In the genomic region with DNA sequence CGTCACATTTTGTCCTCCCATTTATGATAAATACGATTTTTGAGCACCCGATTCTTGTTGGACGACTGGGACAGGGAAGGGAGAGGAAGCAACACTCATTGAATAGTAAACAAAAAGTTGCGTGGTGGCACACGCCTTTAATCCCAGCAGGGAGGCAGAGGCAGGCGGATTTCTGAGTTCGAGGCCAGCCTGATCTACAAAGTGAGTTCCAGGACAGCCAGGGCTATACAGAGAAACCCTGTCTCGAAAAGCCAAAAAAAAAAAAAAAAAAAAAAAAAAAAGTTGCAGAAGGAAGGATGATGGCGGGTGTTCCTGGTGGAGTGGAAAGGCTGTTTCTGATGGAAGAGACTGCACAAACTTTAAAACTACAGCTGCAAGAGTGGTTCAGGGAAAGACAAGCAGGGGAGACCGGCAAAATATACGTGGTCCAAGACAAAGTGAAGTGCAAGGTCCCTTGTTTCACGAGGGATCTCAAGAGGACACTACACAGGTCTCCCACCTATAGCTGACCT, we compare ENCODE assay signal across 8 mouse cellular contexts. TPM values are rescaled to one million over a fixed set of nuclear protein-coding genes. Genes with fewer than 3 reads are reported as not detected.
A peak's percentile ranks its signal among the peaks of the same experiment; 100 is the strongest.
DNase-seq lines count a peak whose midpoint lies in the region; ATAC-seq and TF ChIP-seq lines count a peak whose summit lies in the region.

No protein-coding gene starts in this region.

- H3K4me1 ChIP-seq in heart, adult 2 months (ENCODE audit: control insufficient read depth, insufficient read depth, low read length) = no peaks in the 10 kb centered on the region
- H3K4me1 ChIP-seq in CH12.LX (ENCODE audit: control insufficient read depth in 1 of 2, insufficient read depth in 2 of 2) = peaks cover 3 to 24% of the 10 kb centered on the region in 2 experiments
- peaks cover 12% of the 10 kb centered on the region; the same call in 1 of the 2 replicates for H3K4me1 ChIP-seq in heart, postnatal 0 days (ENCODE audit: control insufficient read depth, insufficient read depth)

- peak; percentile 1 for ATAC-seq in heart, postnatal 0 days (ENCODE audit: insufficient read depth, low read depth)
- ATAC-seq in megakaryocyte, adult 5-6 weeks (ENCODE audit: poor library complexity, severe bottlenecking) = peak; percentile 15

- in situ Hi-C loops in CH12.LX (cut with MboI; ENCODE audit: low pct_ligation_motif_present, low pct_unique_long_range_greater_than_20kb, low sequenced_read_pairs) = loop anchor here (5.0 kb wide), 1 partner anchor 105 kb away; no protein-coding TSS in a partner anchor

- dilution Hi-C loops in CH12.LX (cut with MboI; ENCODE audit: extremely low pct_ligation_motif_present, extremely low pct_unique_long_range_greater_than_20kb, low sequenced_read_pairs) = no loop called here

- no peak for TF ChIP-seq RAD21 in CH12.LX (IDR thresholded peaks at IDR 0.05; ENCODE audit: low read depth, low read length)

- no peaks in the 10 kb centered on the region for H3K36me3 ChIP-seq in heart, adult 2 months (ENCODE audit: control insufficient read depth, insufficient read depth, low read length)
- peaks cover 9 to 26% of the 10 kb centered on the region in 2 experiments for H3K36me3 ChIP-seq in CH12.LX (replicated peaks in 1 of 2; ENCODE audit: control insufficient read depth in 1 of 2, insufficient read depth in 1 of 2, low read length in 1 of 2)
- H3K36me3 ChIP-seq in heart, postnatal 0 days (replicated peaks; ENCODE audit: control insufficient read depth, insufficient read depth, low read length) = 0 out of 2 replicates have a peak, but pooled peaks cover 3% of the 10 kb centered on the region

- TF ChIP-seq EP300 in heart, adult 2 months (IDR thresholded peaks at IDR 0.05; ENCODE audit: insufficient read depth, low read depth, low read length) = no peak
- TF ChIP-seq EP300 in CH12.LX (IDR thresholded peaks at IDR 0.05; ENCODE audit: low read length) = no peak
- TF ChIP-seq EP300 in heart, postnatal 0 days (IDR thresholded peaks at IDR 0.05; ENCODE audit: low read depth) = no peak

- peak overlapping the region; percentile 30 for H3K4me2 ChIP-seq in CH12.LX (ENCODE audit: insufficient read depth, low read depth, poor library complexity, severe bottlenecking)
- peak overlapping the region; percentile 58 for H3K4me2 ChIP-seq in heart, postnatal 0 days (ENCODE audit: low read depth, low read length)

- H3K9ac ChIP-seq in heart, adult 2 months (ENCODE audit: low read depth, low read length) = peak overlapping the region; percentile 46
- peak overlapping the region; percentile 63 for H3K9ac ChIP-seq in CH12.LX (ENCODE audit: insufficient read depth, low read depth)
- H3K9ac ChIP-seq in heart, postnatal 0 days (replicated peaks; ENCODE audit: low read depth, low read length) = no peak overlapping the region

- no peaks in the 10 kb centered on the region for H3K79me2 ChIP-seq in heart, adult 2 months (replicated peaks; ENCODE audit: control insufficient read depth, insufficient read depth, low read length)
- H3K79me2 ChIP-seq in CH12.LX (replicated peaks; ENCODE audit: control insufficient read depth, extremely low read depth, insufficient read depth, poor library complexity, severe bottlenecking) = 0 out of 2 replicates have a peak, but pooled peaks cover 8% of the 10 kb centered on the region

- no peak for TF ChIP-seq CTCF in heart, adult 2 months (IDR thresholded peaks at IDR 0.05)
- no peak for TF ChIP-seq CTCF in CH12.LX (conservative IDR thresholded peaks at IDR 0.05 in 1 of 2, IDR thresholded peaks at IDR 0.05 in 1 of 2; ENCODE audit: low read depth in 2 of 2, low read length in 2 of 2)
- TF ChIP-seq CTCF in heart, postnatal 0 days (IDR thresholded peaks at IDR 0.05; ENCODE audit: low read depth) = no peak

- peak overlapping the region; percentile 74 for H3K4me3 ChIP-seq in heart, adult 2 months
- peak overlapping the region; percentile 44 to 75 (median 49) for H3K4me3 ChIP-seq in CH12.LX (replicated peaks in 1 of 3; ENCODE audit: low read depth in 2 of 3, low read length in 2 of 3, poor library complexity in 1 of 3)
- peak overlapping the region; percentile 72 for H3K4me3 ChIP-seq in heart, postnatal 0 days (ENCODE audit: low read depth, low read length)

- 20% methylated on average over 13 of the region's 13 CpGs for WGBS in heart, adult 2 months
- 20% methylated on average over 13 of the region's 13 CpGs for WGBS in heart, postnatal 0 days

- DNase-seq in heart, adult 2 months = no peak
- no peak for DNase-seq in heart, adult 18-20 months
- no peak for DNase-seq in CH12.LX (ENCODE audit: extremely low read depth)
- no peak for DNase-seq in heart, postnatal 0 days (ENCODE audit: low spot score)
- DNase-seq in retina, postnatal 1 day = no peak
- DNase-seq in cerebellum, adult 9-10 months = no peak
- DNase-seq in adrenal gland, postnatal 14 days = no peak

- H3K9me3 ChIP-seq in CH12.LX (replicated peaks; ENCODE audit: low read length) = no peaks in the 10 kb centered on the region
- no peaks in the 10 kb centered on the region for H3K9me3 ChIP-seq in heart, postnatal 0 days (replicated peaks; ENCODE audit: control insufficient read depth, low read length)

- intact Hi-C loops in heart, adult 2 months (cut with DNase I) = loop anchor here (1.0 to 5.0 kb wide), 3 partner anchors 46 to 108 kb away; a partner anchor contains a TSS

- TF ChIP-seq POLR2A in heart, adult 2 months (IDR thresholded peaks at IDR 0.05; ENCODE audit: insufficient read depth, low read depth, low read length) = no peak
- no peak for TF ChIP-seq POLR2A in CH12.LX (IDR thresholded peaks at IDR 0.05; ENCODE audit: low read depth, low read length)

- peak overlapping the region; percentile 77 for H3K27ac ChIP-seq in heart, adult 2 months
- H3K27ac ChIP-seq in CH12.LX (ENCODE audit: insufficient read depth, low read depth) = no peak overlapping the region
- H3K27ac ChIP-seq in heart, postnatal 0 days (ENCODE audit: low read depth) = no peak overlapping the region

- no peaks in the 10 kb centered on the region for H3K27me3 ChIP-seq in heart, adult 2 months (ENCODE audit: control insufficient read depth, insufficient read depth, low read length)
- peaks cover 6% of the 10 kb centered on the region for H3K27me3 ChIP-seq in CH12.LX (replicated peaks)
- no peaks in the 10 kb centered on the region for H3K27me3 ChIP-seq in heart, postnatal 0 days (ENCODE audit: control insufficient read depth, insufficient read depth, low read length)

TF ChIP-seq in CH12.LX, 34 proteins besides CTCF, POLR2A, EP300 and RAD21:
- no peak for TF ChIP-seq MYC (IDR thresholded peaks at IDR 0.05; ENCODE audit: low read depth, low read length)
- TF ChIP-seq ZNF384 (IDR thresholded peaks at IDR 0.05; ENCODE audit: low read depth, low read length) = peak; percentile 86
- TF ChIP-seq CHD2 (IDR thresholded peaks at IDR 0.05; ENCODE audit: low read length) = no peak

RNA-seq across cellular contexts. Expression of a gene that starts 0.6 kb away (rescaled TPM):
- 10 to 100 TPM; 17.4 to 25.2 TPM for total RNA-seq in heart, adult 2 months (2021)
- polyA plus RNA-seq in heart, adult 2 months (2012; rRNA removed) = 13.8 and 17.5 TPM in 2 replicates
- 10 to 100 TPM; 23.4 to 25.1 TPM for total RNA-seq in heart, adult 18-20 months (2021)
- total RNA-seq in CH12.LX (2012; rRNA removed) (96.3 and 112 TPM in 2 replicates), CH12.LX (2014; rRNA removed) (59.5 and 61.6 TPM in 2 replicates)
- 70.3 and 80.0 TPM in 2 replicates for polyA plus RNA-seq in CH12.LX (2012; ENCODE audit: insufficient read length, low read depth)
- 23.6 and 25.2 TPM in 2 replicates for total RNA-seq in heart, postnatal 0 days (2014; rRNA removed; ENCODE audit: low replicate concordance)
- 45.1 and 46.7 TPM in 2 replicates for polyA plus RNA-seq in heart, postnatal 0 days (2015; fragmentation: Nextera tagmentation; extraction: Ambion mirVana)
- 17.5 and 21.1 TPM in 2 replicates for total RNA-seq in megakaryocyte, adult 5-6 weeks (2015)
- total RNA-seq in megakaryocyte, adult 5-6 weeks (2017) = 23.9 and 37.3 TPM in 2 replicates
- 48.6 and 49.9 TPM in 2 replicates for total RNA-seq in adrenal gland, postnatal 14 days (2021)

RNA-seq across cellular contexts. Expression of a gene that starts 11.0 kb away (rescaled TPM):
- 1 to 10 TPM in 1 of 2 experiments, under 1 TPM in 1; 0.93 to 2.1 TPM for total RNA-seq in heart, adult 2 months (2021)
- polyA plus RNA-seq in heart, adult 2 months (2012; rRNA removed) = 0.70 and 2.5 TPM in 2 replicates
- 1 to 10 TPM in 1 of 2 experiments, under 1 TPM in 1; 0.79 to 2.2 TPM for total RNA-seq in heart, adult 18-20 months (2021)
- 0.08 TPM in 2 replicates for total RNA-seq in CH12.LX (2012; rRNA removed)
- total RNA-seq in CH12.LX (2014; rRNA removed) = not detected in 2 replicates
- polyA plus RNA-seq in CH12.LX (2012; ENCODE audit: insufficient read length, low read depth) = 0.19 and 0.31 TPM in 2 replicates
- 0.39 TPM in 1 of 2 replicates, not detected in the other for total RNA-seq in heart, postnatal 0 days (2014; rRNA removed; ENCODE audit: low replicate concordance)
- 1.2 and 1.3 TPM in 2 replicates for polyA plus RNA-seq in heart, postnatal 0 days (2015; fragmentation: Nextera tagmentation; extraction: Ambion mirVana)
- total RNA-seq in megakaryocyte, adult 5-6 weeks (2015) = 0.07 TPM in 1 of 2 replicates, not detected in the other
- 0.16 and 0.29 TPM in 2 replicates for total RNA-seq in megakaryocyte, adult 5-6 weeks (2017)
- 0.37 TPM in 1 of 2 replicates, not detected in the other for total RNA-seq in adrenal gland, postnatal 14 days (2021)

RNA-seq across cellular contexts. Expression of a gene that starts 26.8 kb away (rescaled TPM):
- total RNA-seq in heart, adult 2 months (2021) = 10 to 100 TPM; 12.9 to 13.0 TPM
- polyA plus RNA-seq in heart, adult 2 months (2012; rRNA removed) = 21.3 and 22.0 TPM in 2 replicates
- total RNA-seq in heart, adult 18-20 months (2021) = 10 to 100 TPM; 16.7 to 17.4 TPM
- total RNA-seq in CH12.LX (2012; rRNA removed) = 38.5 and 42.9 TPM in 2 replicates
- 54.3 and 56.2 TPM in 2 replicates for total RNA-seq in CH12.LX (2014; rRNA removed)
- polyA plus RNA-seq in CH12.LX (2012; ENCODE audit: insufficient read length, low read depth) = 32.5 and 36.3 TPM in 2 replicates
- total RNA-seq in heart, postnatal 0 days (2014; rRNA removed; ENCODE audit: low replicate concordance) = 20.9 and 27.3 TPM in 2 replicates
- polyA plus RNA-seq in heart, postnatal 0 days (2015; fragmentation: Nextera tagmentation; extraction: Ambion mirVana) = 25.0 and 28.1 TPM in 2 replicates
- total RNA-seq in megakaryocyte, adult 5-6 weeks (2015) = 16.8 and 19.9 TPM in 2 replicates
- 29.1 and 32.8 TPM in 2 replicates for total RNA-seq in megakaryocyte, adult 5-6 weeks (2017)
- 28.3 and 31.9 TPM in 2 replicates for total RNA-seq in adrenal gland, postnatal 14 days (2021)
